Mouse (Mus musculus): Measurements from ENCODE around the gene Hist1h3b. TPM values are rescaled to one million over a fixed set of nuclear protein-coding genes. Genes with fewer than 3 reads are reported as not detected.
"Not testable (repeated sequence)": the region's sequence is repeated elsewhere in the genome, so short reads cannot be mapped to it uniquely, and the experiment has no call there.

Gene Hist1h3b
- polyA plus RNA-seq, 1 experiment = not detected

- no peak for DNase-seq
- no peaks in the 10 kb centered on the region for H3K27me3 ChIP-seq (ENCODE audit: control insufficient read depth, insufficient read depth, low read length)
- no peaks in the 10 kb centered on the region for H3K4me1 ChIP-seq (ENCODE audit: control insufficient read depth, insufficient read depth, low read length)
- WGBS = 82% methylated on average over 5 of the region's 5 CpGs
- H3K4me3 ChIP-seq (replicated peaks; ENCODE audit: insufficient read depth, low read depth, low read length) = no peak overlapping the region
- no peak overlapping the region for H3K27ac ChIP-seq (ENCODE audit: insufficient read depth, low read length)
- no peak for TF ChIP-seq CTCF (IDR thresholded peaks at IDR 0.05; ENCODE audit: borderline replicate concordance, insufficient read depth, low read depth, low read length)
- no peak for TF ChIP-seq POLR2A (IDR thresholded peaks at IDR 0.05; ENCODE audit: borderline replicate concordance, insufficient read depth, low read length)
Observed at GRCm38 (mm10) chr13:23716261-23717042, 35.6 kb upstream of the Hist1h3b start.

GRCm38 (mm10) chr13:23717176-23717575, 34.9 kb upstream of the Hist1h3b start:
- Histone ChIP-seq H3K27me3 (ENCODE audit: control insufficient read depth, insufficient read depth, low read length) (no peaks in the 10 kb centered on the region), H3K4me1 (ENCODE audit: control insufficient read depth, insufficient read depth, low read length) (no peaks in the 10 kb centered on the region), H3K4me3 (replicated peaks; ENCODE audit: insufficient read depth, low read depth, low read length) (no peak overlapping the region), H3K27ac (ENCODE audit: insufficient read depth, low read length) (no peak overlapping the region)
- 59% methylated on average over 11 of the region's 11 CpGs for WGBS
- no peak for DNase-seq
- TF ChIP-seq POLR2A (IDR thresholded peaks at IDR 0.05; ENCODE audit: borderline replicate concordance, insufficient read depth, low read length) (no peak), CTCF (IDR thresholded peaks at IDR 0.05; ENCODE audit: borderline replicate concordance, insufficient read depth, low read depth, low read length) (no peak)

GRCm38 (mm10) chr13:23717593-23718245, 34.3 kb upstream of the Hist1h3b start:
- WGBS = 23% methylated on average over 2 of the region's 2 CpGs
- not testable (repeated sequence) for H3K4me1 ChIP-seq (ENCODE audit: control insufficient read depth, insufficient read depth, low read length); H3K27ac ChIP-seq (ENCODE audit: insufficient read depth, low read length); H3K27me3 ChIP-seq (ENCODE audit: control insufficient read depth, insufficient read depth, low read length); DNase-seq; H3K4me3 ChIP-seq (replicated peaks; ENCODE audit: insufficient read depth, low read depth, low read length)

GRCm38 (mm10) chr13:23724239-23724638, 27.8 kb upstream of the Hist1h3b start:
- H3K4me3 ChIP-seq (replicated peaks; ENCODE audit: insufficient read depth, low read depth, low read length) = no peak overlapping the region
- H3K27ac ChIP-seq (ENCODE audit: insufficient read depth, low read length) = no peak overlapping the region
- no peaks in the 10 kb centered on the region for H3K4me1 ChIP-seq (ENCODE audit: control insufficient read depth, insufficient read depth, low read length)
- H3K27me3 ChIP-seq (ENCODE audit: control insufficient read depth, insufficient read depth, low read length) = no peaks in the 10 kb centered on the region
- TF ChIP-seq CTCF (IDR thresholded peaks at IDR 0.05; ENCODE audit: borderline replicate concordance, insufficient read depth, low read depth, low read length) = no peak
- no peak for TF ChIP-seq POLR2A (IDR thresholded peaks at IDR 0.05; ENCODE audit: borderline replicate concordance, insufficient read depth, low read length)
- WGBS = 83% methylated on average over 4 of the region's 4 CpGs
- DNase-seq = no peak

GRCm38 (mm10) chr13:23725213-23725612, 26.9 kb upstream of the Hist1h3b start:
- Histone ChIP-seq H3K27ac (ENCODE audit: insufficient read depth, low read length) (no peak overlapping the region), H3K4me1 (ENCODE audit: control insufficient read depth, insufficient read depth, low read length) (no peaks in the 10 kb centered on the region), H3K27me3 (ENCODE audit: control insufficient read depth, insufficient read depth, low read length) (no peaks in the 10 kb centered on the region), H3K4me3 (replicated peaks; ENCODE audit: insufficient read depth, low read depth, low read length) (no peak overlapping the region)
- no peak for DNase-seq
- WGBS = 22% methylated on average over 1 of the region's 1 CpGs
- no peak for TF ChIP-seq CTCF (IDR thresholded peaks at IDR 0.05; ENCODE audit: borderline replicate concordance, insufficient read depth, low read depth, low read length)
- no peak for TF ChIP-seq POLR2A (IDR thresholded peaks at IDR 0.05; ENCODE audit: borderline replicate concordance, insufficient read depth, low read length)

- H3K4me3 ChIP-seq (replicated peaks; ENCODE audit: insufficient read depth, low read depth, low read length) = no peak overlapping the region
- H3K27ac ChIP-seq (ENCODE audit: insufficient read depth, low read length) = no peak overlapping the region
- no peaks in the 10 kb centered on the region for H3K27me3 ChIP-seq (ENCODE audit: control insufficient read depth, insufficient read depth, low read length)
- WGBS = 48% methylated on average over 18 of the region's 18 CpGs
- TF ChIP-seq POLR2A (IDR thresholded peaks at IDR 0.05; ENCODE audit: borderline replicate concordance, insufficient read depth, low read length) (no peak), CTCF (IDR thresholded peaks at IDR 0.05; ENCODE audit: borderline replicate concordance, insufficient read depth, low read depth, low read length) (no peak)
- no peak for DNase-seq
- no peaks in the 10 kb centered on the region for H3K4me1 ChIP-seq (ENCODE audit: control insufficient read depth, insufficient read depth, low read length)
Observed at GRCm38 (mm10) chr13:23728472-23729191, 23.4 kb upstream of the Hist1h3b start.

- Histone ChIP-seq H3K4me3 (replicated peaks; ENCODE audit: insufficient read depth, low read depth, low read length) (no peak overlapping the region), H3K4me1 (ENCODE audit: control insufficient read depth, insufficient read depth, low read length) (no peaks in the 10 kb centered on the region), H3K27ac (ENCODE audit: insufficient read depth, low read length) (no peak overlapping the region), H3K27me3 (ENCODE audit: control insufficient read depth, insufficient read depth, low read length) (no peaks in the 10 kb centered on the region)
- DNase-seq = no peak
- TF ChIP-seq CTCF (IDR thresholded peaks at IDR 0.05; ENCODE audit: borderline replicate concordance, insufficient read depth, low read depth, low read length) = no peak
- TF ChIP-seq POLR2A (IDR thresholded peaks at IDR 0.05; ENCODE audit: borderline replicate concordance, insufficient read depth, low read length) = no peak
- 72% methylated on average over 9 of the region's 9 CpGs for WGBS
Observed at GRCm38 (mm10) chr13:23729192-23729525, 22.9 kb upstream of the Hist1h3b start.

GRCm38 (mm10) chr13:23729706-23730105, 22.4 kb upstream of the Hist1h3b start:
- Histone ChIP-seq H3K27ac (ENCODE audit: insufficient read depth, low read length) (no peak overlapping the region), H3K4me1 (ENCODE audit: control insufficient read depth, insufficient read depth, low read length) (no peaks in the 10 kb centered on the region), H3K27me3 (ENCODE audit: control insufficient read depth, insufficient read depth, low read length) (no peaks in the 10 kb centered on the region), H3K4me3 (replicated peaks; ENCODE audit: insufficient read depth, low read depth, low read length) (no peak overlapping the region)
- TF ChIP-seq CTCF (IDR thresholded peaks at IDR 0.05; ENCODE audit: borderline replicate concordance, insufficient read depth, low read depth, low read length) = no peak
- TF ChIP-seq POLR2A (IDR thresholded peaks at IDR 0.05; ENCODE audit: borderline replicate concordance, insufficient read depth, low read length) = no peak
- 95% methylated on average over 5 of the region's 5 CpGs for WGBS
- no peak for DNase-seq
